21 mouse cellular contexts compared by ENCODE assay signal in genomic region chr3:103780271-103780670, GRCm38 (mm10). TPM values are rescaled to one million over a fixed set of nuclear protein-coding genes. Genes with fewer than 3 reads are reported as not detected.
A peak's percentile ranks its signal among the peaks of the same experiment; 100 is the strongest.
DNase-seq lines count a peak whose midpoint lies in the region; ATAC-seq and TF ChIP-seq lines count a peak whose summit lies in the region.
"Had no signal": no experiment of that assay in that cellular context is flagged by ENCODE, and none has a peak within 500 bp of the region (broad histone marks: within the 10 kb centered on the region; RNA-seq: fewer than 3 reads in every experiment).

No protein-coding gene starts in this region.

- no peak for ATAC-seq in heart, postnatal 0 days (ENCODE audit: insufficient read depth, low read depth)
- no peak for ATAC-seq in megakaryocyte, adult 5-6 weeks (ENCODE audit: poor library complexity, severe bottlenecking)
- ATAC-seq in CD4-positive, CD25-positive, alpha-beta regulatory T cell, adult 4 months, result peak; percentile 15
- no peak for ATAC-seq in kidney, embryonic 16.5 days (ENCODE audit: low FRiP score, low TSS enrichment)
- ATAC-seq: forebrain, embryonic 14.5 days; lung, postnatal 0 days had no signal

- H3K9ac ChIP-seq in heart, postnatal 0 days (replicated peaks; ENCODE audit: low read depth, low read length), result no peak overlapping the region
- no peak overlapping the region for H3K9ac ChIP-seq in kidney, embryonic 16.5 days (replicated peaks; ENCODE audit: low read length)
- H3K9ac ChIP-seq: hindbrain, embryonic 15.5 days; liver, embryonic 14.5 days; neural tube, embryonic 12.5 days had no signal

- no peak overlapping the region for H3K4me2 ChIP-seq in heart, postnatal 0 days (ENCODE audit: low read depth, low read length)
- no peak overlapping the region for H3K4me2 ChIP-seq in kidney, embryonic 16.5 days (replicated peaks; ENCODE audit: low read depth, low read length)
- H3K4me2 ChIP-seq: hindbrain, embryonic 15.5 days; neural tube, embryonic 12.5 days had no signal

- peaks cover 30% of the 10 kb centered on the region for H3K4me1 ChIP-seq in heart, postnatal 0 days (ENCODE audit: control insufficient read depth, insufficient read depth)
- peaks cover 91% of the 10 kb centered on the region for H3K4me1 ChIP-seq in megakaryocyte, embryonic 14.5 days
- H3K4me1 ChIP-seq in kidney, embryonic 16.5 days (ENCODE audit: insufficient read depth, low read length), result 0 out of 2 replicates have a peak, but pooled peaks cover 4% of the 10 kb centered on the region
- H3K4me1 ChIP-seq: hindbrain, embryonic 15.5 days had no signal

- DNase-seq in heart, postnatal 0 days (ENCODE audit: low spot score), result peak; percentile 5
- no peak for DNase-seq in heart, adult 8-10 months (ENCODE audit: low spot score)
- peak; percentile 27 to 32 for DNase-seq in cerebellum, postnatal 36 days
- no peak for DNase-seq in kidney, postnatal 36 days
- DNase-seq: adrenal gland, postnatal 25 days; heart, adult 18-20 months; kidney, adult 18-20 months; kidney, postnatal 25 days had no signal

- WGBS in heart, postnatal 0 days, result 71% methylated on average over 3 of the region's 3 CpGs
- WGBS in kidney, embryonic 16.5 days, result 96% methylated on average over 3 of the region's 3 CpGs

- no peak for TF ChIP-seq EP300 in heart, postnatal 0 days (IDR thresholded peaks at IDR 0.05; ENCODE audit: low read depth)

- no peaks in the 10 kb centered on the region for H3K27me3 ChIP-seq in heart, postnatal 0 days (ENCODE audit: control insufficient read depth, insufficient read depth, low read length)
- no peaks in the 10 kb centered on the region for H3K27me3 ChIP-seq in megakaryocyte, embryonic 14.5 days (replicated peaks)
- no peaks in the 10 kb centered on the region for H3K27me3 ChIP-seq in kidney, embryonic 16.5 days (ENCODE audit: insufficient read depth, low read length)
- H3K27me3 ChIP-seq: hindbrain, embryonic 15.5 days; neural tube, embryonic 12.5 days had no signal

- peaks cover 17% of the 10 kb centered on the region; the same call in 1 of the 2 replicates for H3K36me3 ChIP-seq in heart, postnatal 0 days (replicated peaks; ENCODE audit: control insufficient read depth, insufficient read depth, low read length)
- peaks cover 88% of the 10 kb centered on the region for H3K36me3 ChIP-seq in megakaryocyte, embryonic 14.5 days (replicated peaks; ENCODE audit: low read length)
- peaks cover 14% of the 10 kb centered on the region; the same call in 1 of the 2 replicates for H3K36me3 ChIP-seq in kidney, embryonic 16.5 days (ENCODE audit: insufficient read depth, low read length)

- H3K9me3 ChIP-seq in heart, postnatal 0 days (replicated peaks; ENCODE audit: control insufficient read depth, low read length), result no peaks in the 10 kb centered on the region
- H3K9me3 ChIP-seq in megakaryocyte, embryonic 14.5 days, result no peaks in the 10 kb centered on the region
- H3K9me3 ChIP-seq in kidney, embryonic 16.5 days (ENCODE audit: low read length), result no peaks in the 10 kb centered on the region
- H3K9me3 ChIP-seq: hindbrain, embryonic 15.5 days; neural tube, embryonic 12.5 days had no signal

- no peak overlapping the region for H3K4me3 ChIP-seq in heart, postnatal 0 days (ENCODE audit: low read depth, low read length)
- H3K4me3 ChIP-seq in megakaryocyte, embryonic 14.5 days (replicated peaks), result peak overlapping the region; percentile 48
- H3K4me3 ChIP-seq in kidney, embryonic 16.5 days (ENCODE audit: low read length), result no peak overlapping the region
- H3K4me3 ChIP-seq: hindbrain, embryonic 15.5 days; neural tube, embryonic 12.5 days had no signal

- H3K27ac ChIP-seq in heart, postnatal 0 days (ENCODE audit: low read depth), result no peak overlapping the region
- H3K27ac ChIP-seq in kidney, embryonic 16.5 days (ENCODE audit: low read length), result no peak overlapping the region
- H3K27ac ChIP-seq: hindbrain, embryonic 15.5 days; liver, embryonic 14.5 days; neural tube, embryonic 12.5 days had no signal

- no peak for TF ChIP-seq CTCF in heart, postnatal 0 days (IDR thresholded peaks at IDR 0.05; ENCODE audit: low read depth)

RNA-seq across cellular contexts. Expression of gene Hipk1, which starts 11.1 kb away (rescaled TPM):
- 56.9 and 61.1 TPM in 2 replicates for total RNA-seq in heart, postnatal 0 days (2014; rRNA removed; ENCODE audit: low replicate concordance)
- polyA plus RNA-seq in heart, postnatal 0 days (2015; fragmentation: Nextera tagmentation; extraction: Ambion mirVana), result 6.1 and 7.0 TPM in 2 replicates
- total RNA-seq in heart, adult 8-10 months (2022), result 100 to 1,000 TPM in 1 of 4 experiments, 10 to 100 TPM in 3; 83.0 to 105 (median 93.9) TPM
- 23.3 and 49.7 TPM in 2 replicates for polyA plus RNA-seq in megakaryocyte, embryonic 14.5 days (2012; ENCODE audit: insufficient read depth, low replicate concordance)
- 287 and 324 TPM in 2 replicates for total RNA-seq in megakaryocyte, adult 5-6 weeks (2015)
- 142 and 182 TPM in 2 replicates for total RNA-seq in megakaryocyte, adult 5-6 weeks (2017)
- polyA plus RNA-seq in CD4-positive, CD25-positive, alpha-beta regulatory T cell, adult 4 months (2017; shearing (Covaris generic)), result 10 to 100 TPM; 25.6 to 29.8 TPM
- polyA plus RNA-seq in kidney, embryonic 16.5 days (2015; fragmentation: Nextera tagmentation; extraction: Ambion mirVana), result 10.3 and 11.3 TPM in 2 replicates

RNA-seq across cellular contexts. Expression of gene Dclre1b, which starts 29.0 kb away (rescaled TPM):
- 3.5 and 3.9 TPM in 2 replicates for total RNA-seq in heart, postnatal 0 days (2014; rRNA removed; ENCODE audit: low replicate concordance)
- 13.5 and 14.2 TPM in 2 replicates for polyA plus RNA-seq in heart, postnatal 0 days (2015; fragmentation: Nextera tagmentation; extraction: Ambion mirVana)
- 1 to 10 TPM; 5.3 to 9.6 (median 7.2) TPM for total RNA-seq in heart, adult 8-10 months (2022)
- 3.1 and 10.5 TPM in 2 replicates for polyA plus RNA-seq in megakaryocyte, embryonic 14.5 days (2012; ENCODE audit: insufficient read depth, low replicate concordance)
- total RNA-seq in megakaryocyte, adult 5-6 weeks (2015), result 33.1 and 37.1 TPM in 2 replicates
- 23.4 and 24.5 TPM in 2 replicates for total RNA-seq in megakaryocyte, adult 5-6 weeks (2017)
- polyA plus RNA-seq in CD4-positive, CD25-positive, alpha-beta regulatory T cell, adult 4 months (2017; shearing (Covaris generic)), result 10 to 100 TPM; 17.5 to 19.5 TPM
- 29.8 and 31.2 TPM in 2 replicates for polyA plus RNA-seq in kidney, embryonic 16.5 days (2015; fragmentation: Nextera tagmentation; extraction: Ambion mirVana)

RNA-seq across cellular contexts. Expression of gene Ap4b1, which starts 29.0 kb away (rescaled TPM):
- 14.5 and 38.1 TPM in 2 replicates for total RNA-seq in heart, postnatal 0 days (2014; rRNA removed; ENCODE audit: low replicate concordance)
- 14.5 and 14.9 TPM in 2 replicates for polyA plus RNA-seq in heart, postnatal 0 days (2015; fragmentation: Nextera tagmentation; extraction: Ambion mirVana)
- 10 to 100 TPM; 14.0 to 16.6 (median 15.9) TPM for total RNA-seq in heart, adult 8-10 months (2022)
- 2.8 and 3.6 TPM in 2 replicates for polyA plus RNA-seq in megakaryocyte, embryonic 14.5 days (2012; ENCODE audit: insufficient read depth, low replicate concordance)
- total RNA-seq in megakaryocyte, adult 5-6 weeks (2015), result 19.2 and 20.2 TPM in 2 replicates
- 17.8 TPM in 2 replicates for total RNA-seq in megakaryocyte, adult 5-6 weeks (2017)
- 10 to 100 TPM; 20.6 to 31.7 TPM for polyA plus RNA-seq in CD4-positive, CD25-positive, alpha-beta regulatory T cell, adult 4 months (2017; shearing (Covaris generic))
- 22.3 and 22.8 TPM in 2 replicates for polyA plus RNA-seq in kidney, embryonic 16.5 days (2015; fragmentation: Nextera tagmentation; extraction: Ambion mirVana)

RNA-seq across cellular contexts. Expression of gene Gm43064, which starts 29.1 kb away (rescaled TPM):
- 0.50 TPM in 1 of 2 replicates, not detected in the other for total RNA-seq in heart, postnatal 0 days (2014; rRNA removed; ENCODE audit: low replicate concordance)
- 0.37 TPM in 1 of 2 replicates, not detected in the other for polyA plus RNA-seq in heart, postnatal 0 days (2015; fragmentation: Nextera tagmentation; extraction: Ambion mirVana)
- total RNA-seq in heart, adult 8-10 months (2022), result not detected
- not detected in 2 replicates for polyA plus RNA-seq in megakaryocyte, embryonic 14.5 days (2012; ENCODE audit: insufficient read depth, low replicate concordance)
- 0.32 and 0.45 TPM in 2 replicates for total RNA-seq in megakaryocyte, adult 5-6 weeks (2015)
- not detected in 2 replicates for total RNA-seq in megakaryocyte, adult 5-6 weeks (2017)
- polyA plus RNA-seq in CD4-positive, CD25-positive, alpha-beta regulatory T cell, adult 4 months (2017; shearing (Covaris generic)), result under 1 TPM in 1 of 2 experiments, not detected in 1; 0.52 TPM
- 0.11 TPM in 1 of 2 replicates, not detected in the other for polyA plus RNA-seq in kidney, embryonic 16.5 days (2015; fragmentation: Nextera tagmentation; extraction: Ambion mirVana)
- polyA plus RNA-seq: lung, postnatal 0 days had no signal

RNA-seq across cellular contexts. Expression of gene Gm10964, which starts 41.1 kb away (rescaled TPM):
- not detected in 2 replicates for total RNA-seq in heart, postnatal 0 days (2014; rRNA removed; ENCODE audit: low replicate concordance)
- polyA plus RNA-seq in heart, postnatal 0 days (2015; fragmentation: Nextera tagmentation; extraction: Ambion mirVana), result not detected in 2 replicates
- total RNA-seq in heart, adult 8-10 months (2022), result not detected
- not detected in 2 replicates for polyA plus RNA-seq in megakaryocyte, embryonic 14.5 days (2012; ENCODE audit: insufficient read depth, low replicate concordance)
- not detected in 2 replicates for total RNA-seq in megakaryocyte, adult 5-6 weeks (2015)
- total RNA-seq in megakaryocyte, adult 5-6 weeks (2017), result not detected in 2 replicates
- polyA plus RNA-seq in CD4-positive, CD25-positive, alpha-beta regulatory T cell, adult 4 months (2017; shearing (Covaris generic)), result not detected
- polyA plus RNA-seq in kidney, embryonic 16.5 days (2015; fragmentation: Nextera tagmentation; extraction: Ambion mirVana), result not detected in 2 replicates
- total RNA-seq: adrenal gland, postnatal 25 days; gastrocnemius, adult 18-20 months; heart, adult 18-20 months had no signal
- polyA plus RNA-seq: forebrain, embryonic 14.5 days; heart, embryonic 16.5 days; hindbrain, embryonic 15.5 days; limb, embryonic 11.5 days; liver, embryonic 14.5 days; lung, postnatal 0 days; neural tube, embryonic 12.5 days; testis, adult 2 months had no signal

Comparison
In these comparisons a context has a peak if more than half of its experiments do, and no peak if none do; other contexts are left out.
1. DNase-seq: peak in heart, postnatal 0 days (single experiment) and cerebellum, postnatal 36 days (2 of 2); none in heart, adult 8-10 months (single experiment) and kidney, postnatal 36 days (0 of 2).